Mouse (Mus musculus): ENCODE results near the gene Scgb1a1. TPM values are rescaled to one million over a fixed set of nuclear protein-coding genes. Genes with fewer than 3 reads are reported as not detected.

Gene Scgb1a1
- polyA plus RNA-seq, 1 experiment from 2014 or later: not detected

DNA sequence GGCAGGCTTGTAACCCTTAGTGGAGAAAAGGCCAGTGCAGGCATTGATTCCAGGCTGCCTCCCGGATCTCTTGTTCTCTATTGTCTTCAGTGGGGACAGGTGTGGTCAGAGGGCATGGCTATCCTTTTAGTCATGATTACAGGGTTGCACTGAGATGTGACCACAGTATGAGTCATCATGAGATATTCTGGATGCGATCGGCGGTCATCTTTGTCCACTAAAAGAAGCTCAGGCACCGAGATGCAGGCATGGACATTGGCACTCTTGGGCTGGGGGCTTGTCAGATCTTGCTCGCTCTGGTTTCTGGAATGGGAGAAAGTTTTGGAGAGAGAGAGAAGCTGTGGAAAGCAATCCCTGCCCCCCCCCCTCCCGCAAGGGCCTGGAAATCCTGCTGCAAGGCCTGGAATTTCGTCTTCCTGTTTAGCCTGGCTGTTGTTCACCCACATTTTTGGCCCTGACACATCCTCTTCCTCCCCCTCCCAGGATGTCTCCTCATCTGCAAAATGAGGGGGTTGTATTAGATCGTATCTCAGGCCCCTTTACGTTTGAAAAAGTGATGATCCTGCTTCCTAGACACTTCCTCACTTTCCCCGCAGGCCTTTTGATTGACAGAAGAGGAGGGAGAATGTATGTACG, 13.9 kb downstream of the Scgb1a1 start:
- ATAC-seq: no peak
- H3K36me3 ChIP-seq: no peaks in the 10 kb centered on the region
- no peak overlapping the region for H3K27ac ChIP-seq
- no peak overlapping the region for H3K4me2 ChIP-seq
- WGBS (ENCODE audit: insufficient replicate concordance): 41% methylated on average over 12 of the region's 12 CpGs
- H3K9ac ChIP-seq: no peak overlapping the region
- H3K27me3 ChIP-seq (replicated peaks): no peaks in the 10 kb centered on the region
- H3K4me3 ChIP-seq: no peak overlapping the region
- peaks cover 17% of the 10 kb centered on the region for H3K4me1 ChIP-seq
- no peaks in the 10 kb centered on the region for H3K9me3 ChIP-seq (replicated peaks)

DNA sequence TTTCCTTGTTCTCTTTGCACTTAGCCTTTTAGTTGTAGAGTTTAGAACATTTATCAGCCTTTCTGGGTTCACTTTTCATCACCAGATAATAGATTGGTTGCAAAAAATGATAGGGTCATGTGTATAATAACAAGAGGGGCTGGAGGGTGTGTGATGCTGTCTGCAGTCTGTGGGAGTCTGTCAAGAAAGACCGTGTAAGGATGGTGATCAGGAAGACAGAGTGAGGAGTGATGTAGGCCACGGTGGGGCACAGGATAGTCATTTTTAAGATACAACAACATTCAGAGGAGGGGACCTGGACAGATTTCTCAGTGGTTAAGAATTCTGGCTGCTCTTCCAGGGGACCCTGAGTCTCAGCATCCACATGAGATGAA, 15.6 kb downstream of the Scgb1a1 start:
- 49% methylated on average over 2 of the region's 2 CpGs for WGBS (ENCODE audit: insufficient replicate concordance)
- Histone ChIP-seq H3K4me3 (no peak overlapping the region), H3K4me2 (no peak overlapping the region), H3K4me1 (peaks cover 17% of the 10 kb centered on the region), H3K9me3 (replicated peaks) (no peaks in the 10 kb centered on the region), H3K36me3 (no peaks in the 10 kb centered on the region), H3K27me3 (replicated peaks) (no peaks in the 10 kb centered on the region), H3K27ac (no peak overlapping the region), H3K9ac (no peak overlapping the region)
- ATAC-seq: no peak

DNA sequence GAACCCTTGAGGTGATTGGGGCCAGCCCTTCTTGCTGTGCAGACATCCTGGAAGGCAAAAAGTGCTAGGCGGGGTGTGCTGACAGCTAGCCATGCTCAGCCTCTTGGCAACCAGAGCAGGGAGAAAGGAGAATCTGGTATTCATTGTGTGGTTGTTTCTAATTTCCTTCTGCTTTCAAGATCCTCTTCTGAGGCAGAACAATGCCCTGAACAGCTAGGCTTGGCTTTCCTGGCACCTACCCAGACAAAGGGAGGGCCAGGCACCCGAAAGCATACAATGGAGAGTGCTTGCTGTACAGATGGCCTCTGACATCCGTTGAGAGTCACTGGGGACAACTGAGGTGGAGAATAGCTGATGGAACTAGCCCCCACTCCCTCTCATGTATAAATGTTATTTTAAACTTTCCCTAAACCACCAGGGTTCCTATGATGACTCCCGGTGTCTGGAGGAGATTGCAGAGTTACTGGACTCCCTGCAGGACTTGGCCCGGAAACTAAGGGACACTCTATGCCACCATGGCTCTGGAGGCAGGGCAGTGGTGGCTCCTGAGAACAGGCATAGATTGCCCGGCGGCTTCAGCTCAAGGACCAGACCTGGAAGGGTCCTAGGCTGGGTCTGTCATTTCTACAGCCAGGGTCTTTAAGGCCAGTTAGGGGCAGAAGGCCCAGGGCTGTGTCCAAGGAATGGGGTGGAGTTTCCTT, 16.2 kb downstream of the Scgb1a1 start:
- Histone ChIP-seq H3K9me3 (replicated peaks) (no peaks in the 10 kb centered on the region), H3K27me3 (replicated peaks) (no peaks in the 10 kb centered on the region), H3K9ac (no peak overlapping the region), H3K4me3 (no peak overlapping the region), H3K36me3 (no peaks in the 10 kb centered on the region), H3K4me2 (no peak overlapping the region), H3K27ac (no peak overlapping the region), H3K4me1 (peaks cover 17% of the 10 kb centered on the region)
- no peak for ATAC-seq
- 57% methylated on average over 7 of the region's 7 CpGs for WGBS (ENCODE audit: insufficient replicate concordance)

DNA sequence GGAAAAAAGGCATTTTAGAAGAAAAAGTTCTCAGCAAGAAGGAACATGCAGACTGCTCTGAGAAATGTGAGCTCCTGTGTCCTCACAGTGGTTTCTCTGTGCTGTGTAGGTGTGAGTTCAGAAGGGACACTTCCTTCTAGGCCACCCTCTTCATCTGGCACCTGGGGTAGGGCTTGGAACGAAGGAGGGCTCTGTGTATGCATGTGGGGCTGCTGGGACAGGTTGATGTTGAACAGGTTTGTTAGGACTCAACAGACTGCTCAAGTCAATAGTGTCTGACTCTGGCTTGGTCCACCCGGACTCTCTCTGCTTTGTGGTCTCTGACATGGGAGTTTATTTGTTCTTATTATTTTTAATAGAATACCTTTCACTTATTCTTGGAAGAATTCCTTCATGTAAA, 17.4 kb downstream of the Scgb1a1 start:
- Histone ChIP-seq H3K4me2 (no peak overlapping the region), H3K9ac (no peak overlapping the region), H3K4me1 (peaks cover 27% of the 10 kb centered on the region), H3K27me3 (replicated peaks) (no peaks in the 10 kb centered on the region), H3K27ac (no peak overlapping the region), H3K9me3 (replicated peaks) (no peaks in the 10 kb centered on the region), H3K4me3 (no peak overlapping the region), H3K36me3 (no peaks in the 10 kb centered on the region)
- WGBS (ENCODE audit: insufficient replicate concordance): 70% methylated on average over 2 of the region's 2 CpGs
- ATAC-seq: no peak

DNA sequence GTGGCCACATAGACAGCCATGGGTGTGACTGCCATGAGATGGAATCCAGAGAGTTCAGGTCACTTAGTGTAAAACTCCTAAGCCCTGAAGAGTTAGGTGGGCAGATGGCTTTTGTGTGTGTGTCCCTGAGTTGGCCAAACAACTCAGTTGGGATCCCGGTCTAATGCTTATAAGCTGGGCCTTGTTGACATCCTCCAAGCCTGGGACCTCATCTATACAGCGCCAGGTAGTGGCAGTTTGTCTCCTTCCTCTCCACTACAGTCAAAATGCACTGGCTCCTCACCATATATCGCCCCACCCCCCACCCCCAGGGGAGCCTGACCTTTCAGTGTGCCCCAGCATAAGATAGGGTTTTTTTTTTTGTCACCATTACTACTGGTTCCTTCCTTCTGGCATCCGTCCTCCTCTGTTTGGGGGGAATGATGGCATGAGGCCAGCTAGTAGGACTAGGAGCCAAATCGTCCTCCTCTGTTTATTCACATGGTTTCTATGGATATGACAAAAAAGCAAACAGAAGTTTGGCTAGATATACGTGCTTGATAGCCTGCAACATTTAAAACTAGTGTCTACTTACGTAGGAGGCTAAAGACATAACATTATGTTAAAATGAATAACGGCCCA, 18.0 kb downstream of the Scgb1a1 start:
- WGBS (ENCODE audit: insufficient replicate concordance): 63% methylated on average over 8 of the region's 8 CpGs
- ATAC-seq: no peak
- H3K4me1 ChIP-seq: peaks cover 27% of the 10 kb centered on the region
- H3K9ac ChIP-seq: no peak overlapping the region
- no peaks in the 10 kb centered on the region for H3K27me3 ChIP-seq (replicated peaks)
- H3K9me3 ChIP-seq (replicated peaks): no peaks in the 10 kb centered on the region
- H3K36me3 ChIP-seq: no peaks in the 10 kb centered on the region
- no peak overlapping the region for H3K27ac ChIP-seq
- H3K4me3 ChIP-seq: no peak overlapping the region
- no peak overlapping the region for H3K4me2 ChIP-seq

DNA sequence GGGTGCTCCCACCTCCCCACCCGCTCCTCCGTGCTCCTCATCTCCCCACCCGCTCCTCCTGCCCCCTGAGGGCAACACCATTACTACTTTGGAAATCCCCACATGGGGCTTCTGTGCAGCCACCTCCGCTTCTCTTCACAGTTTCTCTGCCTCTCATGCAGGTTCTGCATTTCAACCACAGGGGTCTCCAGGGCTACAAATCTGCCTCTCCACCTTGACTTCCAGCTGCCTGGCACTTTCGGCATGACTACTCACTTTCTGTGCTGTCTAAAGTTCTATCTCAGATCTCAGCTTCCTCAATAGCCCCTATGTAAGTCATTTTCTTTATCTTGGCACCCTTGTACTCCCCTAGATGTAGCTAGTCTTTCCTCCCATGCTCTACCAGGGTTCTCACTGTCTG, 20.5 kb downstream of the Scgb1a1 start:
- 55% methylated on average over 5 of the region's 5 CpGs for WGBS (ENCODE audit: insufficient replicate concordance)
- peaks cover 19% of the 10 kb centered on the region for H3K4me1 ChIP-seq
- no peaks in the 10 kb centered on the region for H3K9me3 ChIP-seq (replicated peaks)
- no peak for ATAC-seq
- no peak overlapping the region for H3K27ac ChIP-seq
- H3K9ac ChIP-seq: no peak overlapping the region
- H3K36me3 ChIP-seq: no peaks in the 10 kb centered on the region
- H3K4me2 ChIP-seq: no peak overlapping the region
- no peaks in the 10 kb centered on the region for H3K27me3 ChIP-seq (replicated peaks)
- no peak overlapping the region for H3K4me3 ChIP-seq

DNA sequence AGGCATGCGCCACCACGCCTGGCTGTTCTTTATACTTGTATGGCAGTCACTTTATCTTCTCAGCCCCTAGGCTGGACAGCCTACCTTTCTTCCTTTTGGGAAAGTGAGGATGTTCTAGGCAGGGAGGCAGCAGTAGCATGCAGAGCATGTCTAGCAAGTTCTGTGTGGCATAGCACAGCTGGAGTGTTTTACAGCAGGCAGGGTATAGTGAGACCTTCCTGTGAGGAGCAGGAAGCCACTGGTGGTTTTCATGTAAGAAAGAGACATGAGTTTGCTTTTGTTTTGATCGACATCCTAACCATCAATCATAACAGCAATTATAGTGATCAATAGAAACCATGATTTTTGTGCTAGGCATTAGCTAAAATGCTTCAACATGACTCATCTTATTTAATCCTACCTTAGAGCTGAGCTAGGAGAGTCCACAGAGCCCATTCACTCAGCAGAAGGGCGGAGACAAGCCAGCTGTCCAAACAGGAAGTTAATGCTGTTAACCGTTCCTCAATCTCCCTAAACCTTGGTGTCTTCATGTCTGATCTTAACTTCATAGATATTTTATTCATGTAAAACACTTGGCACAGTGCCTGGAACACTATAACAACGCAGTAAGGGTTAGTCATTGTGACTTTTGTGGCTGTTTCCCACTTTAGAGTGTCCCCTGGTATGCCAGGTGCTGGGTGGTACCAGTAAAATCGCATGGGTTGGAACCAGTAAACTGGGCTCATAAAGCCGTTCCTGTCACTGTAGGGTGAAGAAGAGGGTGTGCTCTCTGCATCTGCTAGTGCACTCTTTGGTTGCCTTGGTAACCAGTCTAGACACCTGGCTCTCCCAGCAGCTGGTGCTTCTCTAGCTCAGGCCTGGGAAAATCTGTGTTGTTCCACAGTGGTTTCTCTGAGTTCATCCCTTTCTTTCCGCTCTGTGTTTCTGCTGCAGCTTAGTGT, 21.9 kb downstream of the Scgb1a1 start:
- Histone ChIP-seq H3K4me2 (no peak overlapping the region), H3K9me3 (replicated peaks) (no peaks in the 10 kb centered on the region), H3K36me3 (no peaks in the 10 kb centered on the region), H3K9ac (no peak overlapping the region), H3K27me3 (replicated peaks) (no peaks in the 10 kb centered on the region), H3K27ac (no peak overlapping the region), H3K4me1 (peaks cover 12% of the 10 kb centered on the region), H3K4me3 (no peak overlapping the region)
- no peak for ATAC-seq
- WGBS (ENCODE audit: insufficient replicate concordance): 39% methylated on average over 9 of the region's 9 CpGs

DNA sequence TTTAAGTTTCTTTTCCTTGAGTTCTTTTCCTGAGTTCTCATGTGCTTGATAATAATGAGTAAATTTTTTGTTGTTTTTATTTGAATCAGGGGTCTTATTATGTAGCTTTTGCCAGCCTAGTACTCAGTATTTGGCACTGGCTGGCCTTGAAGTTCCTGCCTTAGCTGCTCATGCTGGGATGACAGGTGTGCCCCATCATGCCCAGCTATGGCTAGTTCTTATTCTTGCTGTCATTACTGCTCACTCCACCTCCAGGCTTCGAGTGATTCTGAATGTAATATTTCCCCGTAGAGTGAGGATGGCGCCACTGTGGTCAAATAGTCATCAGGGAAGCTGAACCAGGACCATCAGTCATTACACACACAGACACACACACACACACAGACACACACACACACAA, 23.9 kb downstream of the Scgb1a1 start:
- Histone ChIP-seq H3K4me3 (no peak overlapping the region), H3K27me3 (replicated peaks) (no peaks in the 10 kb centered on the region), H3K4me1 (peaks cover 13% of the 10 kb centered on the region), H3K36me3 (no peaks in the 10 kb centered on the region), H3K9ac (no peak overlapping the region), H3K9me3 (replicated peaks) (no peaks in the 10 kb centered on the region), H3K4me2 (no peak overlapping the region), H3K27ac (no peak overlapping the region)
- WGBS (ENCODE audit: insufficient replicate concordance): 73% methylated on average over 3 of the region's 3 CpGs
- ATAC-seq: no peak

DNA sequence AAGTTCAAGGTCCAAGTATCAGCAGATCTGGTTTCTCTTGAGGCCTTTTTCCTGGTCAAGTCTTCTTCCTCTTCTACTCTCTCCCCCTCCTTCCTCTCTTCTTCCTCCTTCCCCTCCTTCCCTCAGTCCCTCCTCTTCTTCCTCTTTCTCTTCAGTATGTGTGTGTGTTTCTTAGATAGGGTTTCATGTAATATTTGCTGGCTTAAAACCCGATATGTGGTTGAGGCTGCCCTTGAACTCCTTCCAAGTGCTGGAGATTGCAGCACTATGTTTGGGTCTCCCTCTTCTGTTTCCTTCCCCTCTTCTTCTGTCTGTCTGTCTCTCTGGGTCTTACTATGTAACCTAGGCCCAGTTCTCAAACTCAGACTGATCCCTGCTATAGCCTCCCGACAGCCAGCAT, 24.9 kb downstream of the Scgb1a1 start:
- Histone ChIP-seq H3K27me3 (replicated peaks) (no peaks in the 10 kb centered on the region), H3K9ac (no peak overlapping the region)
- WGBS (ENCODE audit: insufficient replicate concordance): 40% methylated on average over 2 of the region's 2 CpGs

DNA sequence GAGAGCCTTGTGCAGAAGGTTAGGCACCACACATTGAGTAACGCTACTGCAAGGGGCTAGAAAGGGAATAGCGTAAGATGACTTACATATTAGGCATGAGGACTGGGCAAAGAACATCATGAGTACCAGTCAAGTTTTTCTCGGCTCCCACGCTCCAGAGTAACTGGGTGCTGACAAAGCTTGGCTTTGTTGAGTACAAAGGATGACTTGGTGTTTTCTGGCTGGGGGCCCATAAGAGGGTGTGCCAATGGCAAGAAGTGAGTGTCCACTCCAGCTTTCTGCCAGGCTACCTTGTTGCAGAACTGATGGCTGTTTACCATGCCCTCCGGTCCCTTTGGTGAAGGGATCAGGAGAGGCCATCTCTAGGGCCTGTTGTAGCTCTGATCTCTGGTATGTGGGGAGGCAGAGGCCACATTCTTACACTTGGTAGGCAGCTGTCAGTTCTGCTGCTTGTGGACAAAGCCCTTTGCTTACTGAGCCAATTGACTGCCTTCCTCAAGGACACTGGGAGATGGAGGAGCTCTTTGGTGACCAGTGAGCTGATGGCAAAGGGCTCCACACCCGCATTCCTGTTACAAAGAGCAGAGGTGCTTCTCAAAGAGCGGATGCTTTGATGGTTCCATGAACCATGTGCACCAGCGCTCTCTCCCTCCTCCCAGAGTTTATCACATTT, 26.4 kb downstream of the Scgb1a1 start:
- no peaks in the 10 kb centered on the region for H3K27me3 ChIP-seq (replicated peaks)
- H3K4me2 ChIP-seq: no peak overlapping the region
- H3K27ac ChIP-seq: no peak overlapping the region
- H3K4me1 ChIP-seq: peaks cover 18% of the 10 kb centered on the region
- no peaks in the 10 kb centered on the region for H3K36me3 ChIP-seq
- H3K4me3 ChIP-seq: no peak overlapping the region
- 83% methylated on average over 8 of the region's 8 CpGs for WGBS (ENCODE audit: insufficient replicate concordance)
- no peak for ATAC-seq
- no peak overlapping the region for H3K9ac ChIP-seq
- no peaks in the 10 kb centered on the region for H3K9me3 ChIP-seq (replicated peaks)

More for the DNA sequence above, 24.9 kb downstream of the Scgb1a1 start:
- no peaks in the 10 kb centered on the region for H3K9me3 ChIP-seq (replicated peaks)
- H3K4me2 ChIP-seq: no peak overlapping the region
- H3K36me3 ChIP-seq: no peaks in the 10 kb centered on the region
- no peak overlapping the region for H3K4me3 ChIP-seq
- ATAC-seq: no peak
- peaks cover 19% of the 10 kb centered on the region for H3K4me1 ChIP-seq
- H3K27ac ChIP-seq: no peak overlapping the region

DNA sequence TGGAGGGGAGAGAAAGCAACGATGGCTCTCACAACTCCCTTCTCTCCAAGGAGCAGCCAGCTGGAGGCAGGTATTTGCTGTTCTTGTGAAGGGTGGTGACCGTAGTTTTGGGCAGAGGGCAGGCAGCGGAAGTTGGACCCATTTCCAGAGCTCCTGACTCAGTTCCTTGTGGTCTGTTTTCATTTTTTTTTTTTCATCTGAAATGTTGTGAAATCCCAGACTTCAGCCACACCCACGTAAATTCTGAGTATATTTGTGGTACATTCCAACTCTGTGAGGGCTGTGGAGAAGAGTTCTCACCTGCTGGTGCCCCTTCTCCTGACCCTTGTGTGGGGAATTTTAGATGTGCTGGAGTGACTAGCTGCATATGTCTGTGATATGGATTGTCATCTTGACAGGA, 27.7 kb downstream of the Scgb1a1 start:
- no peak overlapping the region for H3K9ac ChIP-seq
- no peaks in the 10 kb centered on the region for H3K9me3 ChIP-seq (replicated peaks)
- no peak for ATAC-seq
- no peaks in the 10 kb centered on the region for H3K36me3 ChIP-seq
- H3K4me3 ChIP-seq: no peak overlapping the region
- no peaks in the 10 kb centered on the region for H3K27me3 ChIP-seq (replicated peaks)
- H3K4me1 ChIP-seq: peaks cover 15% of the 10 kb centered on the region; the same call in 1 of the 2 replicates
- 71% methylated on average over 4 of the region's 4 CpGs for whole genome bisulfite sequencing (ENCODE audit: insufficient replicate concordance)
- H3K4me2 ChIP-seq: no peak overlapping the region
- no peak overlapping the region for H3K27ac ChIP-seq
